Mouse (Mus musculus): ENCODE results near the gene Cdh4.

DNA sequence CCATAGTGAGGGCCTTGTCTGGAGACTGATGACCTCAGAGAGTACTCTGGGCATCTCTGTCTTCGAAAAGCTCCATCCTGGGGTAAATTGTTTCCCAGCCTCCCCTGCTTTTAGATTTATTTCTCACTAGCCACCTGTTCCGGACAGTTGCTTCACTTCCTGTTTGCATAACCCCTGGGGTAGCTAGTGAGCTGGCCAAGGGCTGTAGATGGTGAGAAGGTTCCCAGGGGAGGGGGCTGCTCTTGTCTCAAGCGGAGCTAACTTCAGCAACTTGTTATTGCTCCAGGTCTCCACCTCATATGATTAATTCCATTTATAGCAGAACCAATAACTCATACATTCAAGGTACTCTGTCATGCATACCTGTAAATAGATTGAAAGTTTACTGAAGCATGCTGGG is 16.6 kb upstream of the Cdh4 start:
- TF ChIP-seq POU5F1 (IDR thresholded peaks at IDR 0.05; ENCODE audit: borderline replicate concordance, low read length) (no peak), CTCF (conservative IDR thresholded peaks at IDR 0.05; ENCODE audit: low read length) (no peak)

All from E14TG2a.4 (cell line).